Mouse (Mus musculus) embryonic fibroblast, embryonic 13.5 days (primary cell): ENCODE measurements at regions not wholly inside any gene's neighbourhood (a gene's known extent, or its start where the extent isn't known, plus 50 kb on each side); places are given as distances from the start of the nearest gene placed in this dataset.

Experiments used
- H3K27ac ChIP-seq: 2 replicates; pipeline ENCODE4 v1.5.1; 2012; ENCODE audit warnings: low read length, control low read depth, inconsistent platforms; ENCODE audit not compliant: insufficient read depth
- H3K4me1 ChIP-seq: 2 replicates; pipeline ENCODE4 v1.6.1; 2011; ENCODE audit warnings: low read length; ENCODE audit not compliant: control insufficient read depth, insufficient read depth
- H3K4me3 ChIP-seq: 2 replicates; pipeline ENCODE4 v1.5.1; 2011; ENCODE audit warnings: mild to moderate bottlenecking, control low read depth, low read length; ENCODE audit not compliant: insufficient read depth
- CTCF ChIP-seq: IDR thresholded peaks from 2 replicates; pipeline ENCODE4 v1.5.1; 2011; ENCODE audit warnings: mild to moderate bottlenecking, control low read depth, low read length, moderate library complexity, borderline replicate concordance; ENCODE audit not compliant: insufficient read depth
- POLR2A ChIP-seq: IDR thresholded peaks from 2 replicates; pipeline ENCODE4 v1.6.1; 2011; ENCODE audit warnings: low read depth, mild to moderate bottlenecking, control low read depth, low read length, moderate library complexity

- H3K4me3 ChIP-seq: no peak overlapping the region
- no peak overlapping the region for H3K27ac ChIP-seq
- no peak for TF ChIP-seq CTCF
- no peak for TF ChIP-seq POLR2A
- H3K4me1 ChIP-seq: no peaks in the 10 kb centered on the region
These were observed 830.3 kb upstream of the Adgrl2 start for GRCm38 (mm10) chr3:149820670-149821069.

- Histone ChIP-seq H3K27ac (no peak overlapping the region), H3K4me3 (no peak overlapping the region), H3K4me1 (no peaks in the 10 kb centered on the region)
- no peak for TF ChIP-seq POLR2A
- no peak for TF ChIP-seq CTCF
These were observed 829.5 kb upstream of the Adgrl2 start for GRCm38 (mm10) chr3:149819863-149820262.

DNA sequence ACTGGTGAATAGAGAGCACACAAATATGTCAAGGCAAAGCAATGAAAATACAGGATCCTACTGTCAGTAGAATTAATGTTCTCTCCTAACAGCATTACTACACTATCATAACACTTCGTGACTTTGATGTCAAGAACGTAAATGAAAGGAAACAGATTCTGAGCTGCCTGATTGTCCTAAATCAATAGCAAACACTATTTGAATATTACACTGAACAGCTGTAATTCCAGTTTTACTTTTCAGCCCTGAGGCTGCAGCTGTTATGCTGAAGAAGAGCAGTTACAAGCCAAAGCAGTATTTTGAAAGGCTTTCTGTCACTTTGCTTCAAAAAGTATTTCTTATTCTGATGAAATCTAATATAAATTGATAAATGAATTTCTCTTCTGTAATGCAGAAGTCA is 828.7 kb upstream of the Adgrl2 start:
- TF ChIP-seq POLR2A: no peak
- TF ChIP-seq CTCF: no peak
- H3K4me1 ChIP-seq: no peaks in the 10 kb centered on the region
- no peak overlapping the region for H3K27ac ChIP-seq
- no peak overlapping the region for H3K4me3 ChIP-seq

DNA sequence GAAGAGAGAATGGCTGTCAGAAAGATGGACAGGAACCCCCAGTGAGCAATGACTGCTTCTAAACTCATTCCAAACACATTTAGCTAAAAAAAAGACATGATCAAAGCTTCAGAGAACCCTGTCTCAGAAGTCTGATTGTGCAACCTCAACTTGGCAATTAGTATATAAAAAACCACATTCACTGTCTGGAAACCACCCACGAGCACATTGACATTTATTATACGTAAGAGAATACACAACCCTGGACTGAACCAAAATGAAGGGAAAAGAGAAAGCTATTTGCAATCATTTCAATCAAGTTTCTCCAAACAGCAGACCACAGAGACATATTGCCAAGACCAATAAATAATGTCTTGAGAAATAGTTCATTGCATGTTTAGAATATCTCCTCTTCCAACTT is 820.7 kb upstream of the Adgrl2 start:
- no peak for TF ChIP-seq CTCF
- TF ChIP-seq POLR2A: no peak
- H3K4me3 ChIP-seq: no peak overlapping the region
- H3K4me1 ChIP-seq: no peaks in the 10 kb centered on the region
- H3K27ac ChIP-seq: no peak overlapping the region

DNA sequence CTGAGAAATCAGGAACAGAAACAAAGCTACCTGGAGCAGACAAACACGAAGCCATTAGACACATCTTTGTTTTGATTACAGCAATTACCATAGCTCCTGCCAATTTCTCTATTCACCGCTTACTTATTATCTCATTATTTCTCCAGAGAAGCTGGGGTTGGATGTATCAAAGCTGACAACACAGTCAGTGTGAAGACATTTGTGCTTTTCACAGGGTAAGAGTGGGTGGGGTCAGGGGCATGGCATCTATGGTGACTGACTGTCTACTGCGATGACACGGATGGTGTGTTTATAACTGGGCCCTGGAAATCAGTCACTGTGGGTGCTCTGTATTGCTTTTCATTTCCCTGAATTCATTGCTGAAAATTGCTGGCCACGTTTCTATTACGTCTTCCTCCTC is 815.0 kb upstream of the Adgrl2 start:
- Histone ChIP-seq H3K4me1 (no peaks in the 10 kb centered on the region), H3K4me3 (no peak overlapping the region), H3K27ac (no peak overlapping the region)
- no peak for TF ChIP-seq CTCF
- TF ChIP-seq POLR2A: no peak

DNA sequence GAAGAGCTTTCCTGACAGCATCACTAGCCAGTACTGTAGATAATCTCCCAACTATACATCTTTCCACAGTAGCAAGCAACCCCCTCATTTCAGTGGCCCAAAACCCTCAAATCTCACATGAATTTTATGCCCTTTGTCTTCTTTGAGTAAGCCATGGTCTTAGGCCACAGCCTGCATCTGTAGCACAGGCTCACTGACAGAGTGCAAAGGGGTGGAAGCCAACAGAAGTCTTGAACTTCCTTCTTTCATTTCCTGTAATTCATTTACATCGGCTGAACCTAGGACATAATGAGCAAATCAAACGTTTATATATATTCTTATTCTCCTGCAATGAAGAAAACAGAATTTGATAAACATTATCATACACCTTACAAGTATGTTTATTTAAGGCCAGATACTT is 805.8 kb upstream of the Adgrl2 start:
- TF ChIP-seq POLR2A: no peak
- no peak for TF ChIP-seq CTCF
- Histone ChIP-seq H3K4me3 (no peak overlapping the region), H3K4me1 (no peaks in the 10 kb centered on the region), H3K27ac (no peak overlapping the region)

DNA sequence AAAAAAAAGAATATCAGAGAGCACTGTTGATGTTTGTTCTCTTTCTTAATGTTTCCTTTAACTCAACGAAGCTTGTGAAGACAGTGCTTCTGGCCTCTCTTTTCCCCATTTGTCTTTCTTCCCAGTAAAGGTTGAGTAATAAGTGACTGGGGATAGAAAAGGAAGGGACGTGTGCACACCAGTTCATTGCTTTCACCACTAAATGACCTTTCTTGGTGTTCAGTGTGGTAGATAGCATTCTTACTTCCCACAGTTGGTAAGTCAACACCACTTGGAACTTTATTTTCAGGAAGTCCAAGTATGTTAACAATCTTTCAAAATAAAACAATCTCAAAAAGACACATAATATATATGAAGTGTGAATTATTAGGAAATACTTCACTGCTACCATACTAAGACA is 801.2 kb upstream of the Adgrl2 start:
- TF ChIP-seq POLR2A: no peak
- TF ChIP-seq CTCF: no peak
- H3K4me3 ChIP-seq: no peak overlapping the region
- H3K27ac ChIP-seq: no peak overlapping the region
- H3K4me1 ChIP-seq: no peaks in the 10 kb centered on the region

DNA sequence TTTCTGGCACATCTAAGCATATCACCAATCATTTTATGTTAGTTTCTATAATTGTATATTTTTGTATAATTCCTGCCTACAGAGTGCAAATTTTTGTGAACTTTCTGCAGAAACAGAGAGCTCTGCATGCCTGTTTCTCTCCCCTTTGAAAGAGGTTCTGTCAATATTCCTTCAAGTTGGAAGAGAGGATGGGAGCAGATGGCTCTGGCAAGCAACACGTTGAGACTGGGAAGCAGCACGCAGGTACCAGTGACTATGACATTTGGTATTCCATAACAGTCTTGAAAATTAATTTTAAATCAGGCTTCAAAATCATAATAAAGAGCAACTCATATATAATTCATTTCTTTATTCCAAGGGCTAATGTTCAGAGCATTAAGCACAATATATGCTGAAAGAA is 795.7 kb upstream of the Adgrl2 start:
- no peak overlapping the region for H3K4me3 ChIP-seq
- TF ChIP-seq CTCF: no peak
- TF ChIP-seq POLR2A: no peak
- no peaks in the 10 kb centered on the region for H3K4me1 ChIP-seq
- no peak overlapping the region for H3K27ac ChIP-seq

DNA sequence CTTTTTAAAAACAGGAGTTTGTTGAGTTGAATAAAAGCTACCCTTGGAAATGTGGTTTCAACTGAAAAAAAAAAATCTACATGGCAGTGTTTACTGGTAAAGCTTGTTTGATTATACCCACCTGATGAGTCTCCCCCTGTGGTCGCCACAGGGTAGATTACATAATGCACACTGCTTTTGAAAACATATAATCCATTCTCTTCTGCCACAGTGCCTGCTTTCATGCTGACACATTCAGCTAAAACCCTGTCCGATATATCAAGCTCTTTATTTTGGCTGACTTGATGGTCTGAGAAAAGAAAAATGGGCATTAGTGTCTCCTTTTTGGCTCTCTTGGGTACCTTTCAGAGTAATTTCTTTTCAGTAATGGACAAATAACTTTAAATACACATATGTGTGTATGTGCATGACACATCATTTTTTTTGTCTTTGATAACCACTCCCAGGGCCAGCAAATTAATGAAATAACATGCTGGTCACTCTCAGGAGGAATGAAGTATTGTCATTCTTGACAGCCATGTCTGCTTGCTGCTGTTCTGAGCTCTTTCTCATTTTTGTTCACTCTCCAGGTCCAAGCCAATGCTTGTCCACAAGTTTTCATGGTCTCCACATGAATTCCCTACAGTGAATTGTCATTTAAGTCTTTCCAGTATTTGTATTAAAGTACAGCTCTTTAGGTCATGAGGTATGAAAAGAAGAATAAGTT is 793.7 kb upstream of the Adgrl2 start:
- no peak overlapping the region for H3K4me3 ChIP-seq
- TF ChIP-seq POLR2A: no peak
- no peak for TF ChIP-seq CTCF
- H3K27ac ChIP-seq: no peak overlapping the region
- no peaks in the 10 kb centered on the region for H3K4me1 ChIP-seq

DNA sequence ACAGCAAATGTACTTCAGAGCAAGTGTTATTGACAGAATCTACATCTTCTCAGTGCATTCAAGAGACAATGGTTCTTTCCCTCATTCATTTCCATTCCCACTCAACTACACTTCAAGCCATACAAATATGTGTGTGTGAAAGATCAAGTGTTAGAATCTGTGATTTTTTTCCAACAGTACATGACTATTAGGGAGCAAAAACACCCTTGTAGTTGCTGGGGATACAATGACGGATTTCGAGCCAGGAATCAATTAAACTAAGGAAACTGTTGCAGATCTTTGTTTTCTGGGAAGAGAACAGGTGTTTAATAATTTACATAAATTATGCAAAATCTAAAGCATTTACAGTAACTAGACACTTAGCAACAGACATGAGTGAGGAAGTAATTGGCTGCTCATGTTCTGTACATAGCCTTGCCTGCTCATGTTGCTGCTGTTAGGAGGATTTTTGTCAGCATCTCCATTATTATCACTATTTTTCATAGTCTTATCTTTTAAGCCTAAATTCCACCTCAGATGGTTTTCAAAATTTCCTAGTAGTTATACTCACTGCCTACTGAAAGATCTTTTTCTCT is 777.6 kb upstream of the Adgrl2 start:
- Histone ChIP-seq H3K4me3 (no peak overlapping the region), H3K4me1 (no peaks in the 10 kb centered on the region), H3K27ac (no peak overlapping the region)
- TF ChIP-seq CTCF (no peak), POLR2A (no peak)

DNA sequence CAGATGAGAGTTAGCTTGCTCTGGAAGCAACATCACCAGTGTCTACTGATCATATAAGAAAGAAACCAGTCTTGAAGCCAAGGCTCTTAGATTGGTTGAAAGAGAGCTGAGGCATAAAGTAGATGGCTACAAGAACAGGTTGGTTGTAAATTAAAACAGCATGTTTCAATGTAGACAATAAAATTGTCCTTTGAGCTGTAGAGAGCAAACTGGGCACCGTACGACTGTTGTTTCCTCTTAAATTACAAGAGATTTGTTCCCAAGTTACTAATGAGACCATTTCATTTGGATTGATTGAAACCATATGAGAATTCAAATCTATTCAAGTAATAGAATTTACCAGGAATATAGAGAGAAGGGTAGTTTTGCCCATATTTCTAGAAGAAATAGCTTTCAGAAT is 770.9 kb upstream of the Adgrl2 start:
- no peak for TF ChIP-seq CTCF
- no peak for TF ChIP-seq POLR2A
- Histone ChIP-seq H3K4me3 (no peak overlapping the region), H3K4me1 (no peaks in the 10 kb centered on the region; the same call in 1 of the 2 replicates), H3K27ac (no peak overlapping the region)
